Mouse (Mus musculus) layer of hippocampus, postnatal 36 days (tissue): ENCODE data around the gene Itih5. TPM values are rescaled to one million over a fixed set of nuclear protein-coding genes. Genes with fewer than 3 reads are reported as not detected.

Experiments
- DNase-seq, 2 experiments: peaks; one replicate each; pipeline ENCODE4 v3.0.0; 2022
- total RNA-seq, 2 experiments: library from RNA; stranded (reverse); gene quantifications; 2 replicates each; pipeline ENCODE4 v1.2.3; 2021

The Itih5 gene
- total RNA-seq, 2 experiments from 2014 or later, result 11.9 to 15.0 TPM

DNA sequence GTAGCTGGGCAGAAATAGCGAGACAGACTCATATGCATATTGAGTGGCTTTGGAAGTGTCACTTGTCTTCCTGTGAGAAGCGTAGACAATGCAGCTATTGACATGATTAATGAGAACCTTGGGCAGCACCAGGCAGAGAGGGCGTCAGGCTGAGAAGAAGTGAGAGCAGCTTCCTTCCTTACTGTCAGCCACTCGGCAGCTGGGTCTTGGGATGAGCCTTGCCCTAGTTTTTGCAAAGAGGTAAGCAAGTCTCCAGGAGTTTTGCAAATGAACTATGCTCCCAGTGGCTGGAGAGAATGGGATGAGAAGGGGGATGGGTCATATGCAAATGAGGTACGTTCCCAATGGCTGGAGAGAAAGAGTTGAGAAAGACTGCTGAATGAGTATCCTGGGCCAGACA, 109.4 kb downstream of the Itih5 start:
- no peak for DNase-seq

DNA sequence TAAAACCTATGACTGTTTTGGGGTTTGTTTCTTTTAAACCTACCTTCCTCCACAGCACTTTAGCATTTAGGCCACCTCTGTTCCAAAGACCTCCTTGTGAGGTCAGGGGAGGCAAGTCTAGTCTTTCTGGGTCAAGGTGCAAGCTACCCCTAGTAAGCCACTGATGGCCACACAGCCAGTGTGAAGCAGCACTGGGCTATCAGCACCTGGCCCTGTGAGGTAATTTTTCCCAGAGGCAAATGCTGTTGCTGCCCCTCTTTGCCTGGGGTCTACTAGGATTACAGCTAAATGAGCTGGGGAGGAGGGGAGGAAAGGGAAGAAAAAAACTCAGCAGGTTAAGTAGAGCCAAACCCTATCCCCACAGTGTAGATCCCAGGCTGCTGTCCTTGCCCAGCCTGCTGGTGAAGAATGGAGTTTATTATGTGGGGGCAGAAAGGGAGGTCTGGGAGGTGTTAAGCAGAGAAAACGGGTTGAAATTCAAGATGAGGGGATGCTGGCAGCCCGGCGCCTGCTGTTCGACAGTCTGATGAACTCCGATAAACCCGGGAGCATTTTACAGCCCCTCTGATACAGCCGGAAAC, 110.6 kb downstream of the Itih5 start:
- no peak for DNase-seq

DNA sequence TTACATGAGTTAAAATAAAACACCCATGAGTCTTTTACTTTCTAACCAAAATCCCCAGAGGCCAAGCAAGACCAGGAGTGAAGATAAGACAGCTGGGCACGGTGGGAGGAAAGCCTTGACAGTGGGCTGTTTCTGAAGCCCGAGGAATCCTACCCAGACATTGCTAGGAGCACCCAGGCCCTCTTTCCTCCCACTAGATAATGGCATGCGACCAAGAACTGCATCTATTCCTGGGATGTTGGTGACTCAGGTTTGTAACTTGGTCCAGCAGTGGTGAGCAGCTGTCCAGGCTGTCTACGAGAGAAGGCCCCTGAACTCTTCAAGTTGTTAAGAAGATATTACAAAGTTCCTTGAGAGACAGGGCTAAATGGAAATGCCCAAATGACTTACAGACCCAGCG, 112.5 kb downstream of the Itih5 start:
- no peak for DNase-seq

- DNase-seq, result no peak
These were observed 119.3 kb downstream of the Itih5 start for GRCm38 (mm10) chr2:10272604-10273115.

DNA sequence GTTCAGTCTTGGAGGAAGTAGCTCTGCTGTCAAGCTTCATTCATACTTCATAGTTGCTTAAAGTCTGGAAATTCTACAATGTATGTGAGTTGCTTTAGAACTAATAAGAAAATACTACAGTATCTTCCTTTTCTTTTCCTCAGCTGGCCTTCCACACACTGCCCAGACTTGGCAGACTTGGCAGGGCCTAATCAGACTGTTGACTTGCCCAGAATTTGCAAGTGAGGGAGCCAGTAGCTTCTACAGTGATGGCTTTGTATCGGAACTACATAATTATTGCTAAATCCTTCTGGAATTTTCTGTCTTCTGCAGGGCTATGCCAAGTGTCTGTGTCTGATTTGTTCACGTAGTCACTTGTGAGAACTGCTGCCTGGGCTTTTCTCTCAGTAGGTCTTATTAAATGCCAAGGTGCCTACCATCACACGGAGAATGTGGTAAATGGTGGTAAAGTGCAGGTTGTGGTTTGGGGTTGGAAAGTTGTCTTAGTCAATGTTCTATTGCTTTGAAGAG, 120.2 kb downstream of the Itih5 start:
- DNase-seq, result no peak

GRCm38 (mm10) chr2:10276194-10276593, 122.8 kb downstream of the Itih5 start:
- DNase-seq, result peak; percentile 11 to 35

- no peak for DNase-seq
These were observed 130.3 kb downstream of the Itih5 start for GRCm38 (mm10) chr2:10283686-10284085.

DNA sequence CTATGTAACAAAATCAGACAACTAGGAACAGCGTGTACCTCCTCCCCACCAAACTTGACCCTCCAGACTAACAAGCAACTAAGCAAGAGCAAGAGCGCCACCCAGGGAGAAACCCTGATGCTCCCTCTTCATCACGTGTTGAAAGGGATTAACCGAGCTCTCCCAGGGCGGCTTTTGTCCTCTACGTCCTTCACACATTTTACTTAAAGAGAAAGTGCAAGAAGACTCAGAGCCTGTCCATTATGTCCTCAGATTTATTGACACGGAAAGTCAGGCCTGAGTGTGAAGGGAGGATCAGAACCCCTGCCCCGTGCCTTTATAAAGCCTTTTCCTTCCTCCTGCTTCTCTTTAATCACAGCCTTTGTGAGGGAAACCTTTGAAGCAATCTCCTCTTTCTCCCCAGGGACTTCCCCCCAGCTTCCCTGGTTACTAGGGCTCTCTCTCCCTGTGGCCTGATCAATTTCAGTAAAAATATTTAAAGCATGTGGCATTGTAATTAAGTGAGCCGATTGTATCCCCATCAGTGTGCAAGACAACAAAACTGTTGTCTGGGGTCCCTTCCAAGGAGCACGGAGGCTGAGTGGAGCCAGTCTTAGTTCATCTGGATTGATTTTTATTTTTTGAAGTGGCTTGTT, 131.4 kb downstream of the Itih5 start:
- peak; percentile 18 to 19 for DNase-seq

GRCm38 (mm10) chr2:10285975-10286374, 132.6 kb downstream of the Itih5 start:
- DNase-seq, result no peak

DNA sequence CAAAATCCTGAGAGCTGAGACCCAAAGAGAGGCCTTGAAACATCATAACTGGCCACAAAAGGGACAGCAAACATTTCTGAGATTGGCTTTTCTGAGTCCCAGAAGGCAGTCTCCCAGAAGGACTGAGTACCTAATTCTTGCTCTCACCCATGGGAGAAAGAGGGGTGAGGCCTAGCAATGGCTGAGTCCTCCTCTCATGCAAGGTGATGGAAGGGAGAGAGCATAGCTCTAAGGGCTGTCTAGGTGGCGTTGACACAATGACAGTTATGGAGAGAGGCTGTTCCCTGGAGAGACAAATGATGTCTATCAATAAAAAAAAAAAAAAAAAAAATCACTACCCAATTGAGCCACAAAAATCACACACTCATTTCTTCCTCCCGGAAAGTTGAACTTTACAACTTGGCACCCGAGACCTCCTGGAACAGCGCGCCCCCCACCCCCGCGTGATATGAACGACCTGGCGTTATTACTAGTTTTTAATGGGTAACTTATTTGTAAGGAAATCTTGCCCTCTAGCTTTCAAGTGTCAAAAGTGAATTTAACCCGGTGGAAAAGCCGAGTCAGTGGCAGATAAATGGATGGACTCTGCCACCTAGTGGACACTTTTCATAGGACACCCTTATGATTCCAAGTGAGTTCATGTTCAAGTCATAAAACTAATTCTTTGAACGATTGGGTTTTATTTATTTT, 134.9 kb downstream of the Itih5 start:
- DNase-seq, result peak; percentile 28 to 60

DNA sequence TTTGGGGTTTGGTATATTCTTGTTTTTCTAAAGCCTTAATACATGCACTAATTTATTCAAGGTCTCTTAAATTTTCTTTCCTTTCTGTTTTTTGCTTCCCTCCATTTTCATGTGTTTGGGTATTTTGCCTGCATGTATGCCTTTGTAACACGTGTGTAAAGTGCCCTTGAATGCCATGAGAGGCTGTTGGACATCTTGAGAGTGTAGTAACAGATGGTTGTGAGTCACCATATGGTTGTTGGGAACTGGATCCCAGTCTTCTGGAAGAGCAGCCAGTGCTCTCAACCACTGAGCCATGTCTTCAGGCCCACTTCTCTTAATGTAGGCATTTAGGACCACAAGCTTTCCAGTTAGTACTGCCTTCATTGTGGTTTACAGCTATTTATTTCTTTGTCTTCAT, 135.5 kb downstream of the Itih5 start:
- DNase-seq, result no peak

DNA sequence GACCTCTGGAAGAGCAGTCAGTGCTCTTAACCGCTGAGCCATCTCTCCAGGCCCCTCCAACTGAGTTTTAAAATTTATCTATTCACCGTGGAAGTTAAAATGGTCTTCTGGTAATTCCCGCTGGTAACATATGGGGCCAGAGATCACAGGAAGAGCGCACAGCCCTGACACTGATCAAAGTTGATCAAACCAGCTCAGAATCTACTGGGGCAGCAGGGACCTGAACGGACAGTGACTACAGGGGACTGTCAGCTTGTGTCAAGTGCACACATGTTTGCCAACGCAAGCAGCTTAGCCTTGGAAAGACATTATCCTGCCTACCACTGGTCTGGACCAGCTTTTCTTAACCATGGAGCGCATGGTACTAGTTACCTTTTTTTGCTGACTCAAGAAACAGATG, 136.7 kb downstream of the Itih5 start:
- no peak for DNase-seq

GRCm38 (mm10) chr2:10293556-10294206, 140.3 kb downstream of the Itih5 start:
- DNase-seq, result no peak

DNA sequence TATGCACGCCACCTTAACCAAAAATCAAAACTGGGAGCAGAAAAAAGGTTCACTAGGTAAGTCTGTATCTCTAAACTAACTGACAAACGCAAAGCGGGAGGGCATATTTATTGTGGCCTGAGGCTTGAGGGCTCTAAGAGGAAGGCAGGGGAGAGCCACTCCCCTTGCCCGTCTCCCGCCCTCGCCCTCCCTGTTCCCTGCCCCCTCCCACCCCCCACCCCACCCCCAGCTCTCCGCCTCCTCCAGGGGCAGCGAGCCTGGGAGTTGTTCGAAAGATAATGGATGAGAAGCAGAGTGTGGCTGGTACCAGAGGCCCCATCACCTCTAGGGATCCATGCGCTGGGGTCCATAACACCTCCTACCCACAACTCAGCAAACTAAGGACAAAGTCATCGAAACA, 142.5 kb downstream of the Itih5 start:
- DNase-seq, result no peak

DNA sequence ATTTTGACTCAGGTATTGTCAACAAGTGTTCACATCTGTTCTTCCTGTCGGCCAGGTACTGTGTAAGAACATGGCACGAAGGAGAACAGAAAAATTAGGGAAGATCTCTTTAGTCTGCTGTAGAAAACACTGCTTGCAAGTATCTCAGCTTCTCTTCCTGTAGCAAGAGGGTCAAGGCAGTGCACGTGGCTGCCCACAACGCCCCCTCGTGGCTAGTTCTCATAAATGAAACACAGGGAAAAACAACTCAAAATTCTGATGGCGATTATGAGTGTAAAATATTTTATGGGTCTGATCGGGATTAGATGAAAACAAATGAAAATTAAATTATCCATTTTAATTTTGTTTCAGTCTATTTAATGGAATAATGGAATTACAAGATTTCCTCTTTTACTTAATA, 146.9 kb downstream of the Itih5 start:
- DNase-seq, result no peak

GRCm38 (mm10) chr2:10300771-10301170, 147.4 kb downstream of the Itih5 start:
- no peak for DNase-seq

GRCm38 (mm10) chr2:10301391-10301790, 148.0 kb downstream of the Itih5 start:
- no peak for DNase-seq

GRCm38 (mm10) chr2:10301997-10302396, 148.6 kb downstream of the Itih5 start:
- DNase-seq, result no peak

DNA sequence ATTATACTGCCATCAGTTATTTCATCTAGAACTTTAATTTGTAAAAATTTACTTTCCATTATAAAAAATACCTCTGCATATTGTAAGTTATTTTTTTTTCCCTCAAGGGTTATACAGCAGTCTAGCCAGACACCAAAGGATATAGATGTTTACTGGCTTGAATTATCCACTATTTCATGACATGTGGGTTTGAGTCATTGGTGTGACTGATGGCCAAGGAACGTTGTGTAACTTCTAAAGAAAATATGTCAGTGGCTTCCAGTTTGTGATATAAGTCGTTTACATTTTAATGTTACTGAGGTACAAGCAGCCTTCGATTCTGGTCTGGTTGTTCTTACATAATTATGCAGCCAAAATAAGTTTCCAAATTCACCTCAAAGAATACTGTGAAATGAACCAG, 151.5 kb downstream of the Itih5 start:
- no peak for DNase-seq
